Mouse (Mus musculus): ENCODE data around the gene Fcrl5. TPM values are rescaled to one million over a fixed set of nuclear protein-coding genes. Genes with fewer than 3 reads are reported as not detected.

Fcrl5 gene
- polyA plus RNA-seq (2015; fragmentation: Nextera tagmentation; extraction: Ambion mirVana), result not detected in 2 replicates

GRCm38 (mm10) chr3:87435479-87435878 lies at the start of gene Fcrl5:
Fcrl5 (plus strand) TSS chr3:87435773.
- Histone ChIP-seq H3K4me3 (no peak within 1 kb of the TSS), H3K36me3 (no peaks in the 10 kb centered on the region), H3K4me1 (no peaks in the 10 kb centered on the region), H3K4me2 (no peak within 1 kb of the TSS), H3K27ac (no peak within 1 kb of the TSS), H3K9ac (no peak within 1 kb of the TSS), H3K27me3 (no peaks in the 10 kb centered on the region), H3K9me3 (no peaks in the 10 kb centered on the region)
- ATAC-seq (ENCODE audit: borderline replicate concordance, extremely low read depth, low FRiP score, low TSS enrichment), result no peak
- WGBS, result 87% methylated on average over 5 of the region's 5 CpGs

- Histone ChIP-seq H3K4me3 (no peak overlapping the region), H3K4me1 (no peaks in the 10 kb centered on the region), H3K4me2 (no peak overlapping the region), H3K27ac (no peak overlapping the region), H3K9ac (no peak overlapping the region), H3K9me3 (no peaks in the 10 kb centered on the region), H3K27me3 (no peaks in the 10 kb centered on the region), H3K36me3 (no peaks in the 10 kb centered on the region)
- WGBS, result 66% methylated on average over 1 of the region's 1 CpGs
- no peak for ATAC-seq (ENCODE audit: borderline replicate concordance, extremely low read depth, low FRiP score, low TSS enrichment)
These were observed 44.6 kb upstream of the Fcrl5 start for GRCm38 (mm10) chr3:87390935-87391334.

GRCm38 (mm10) chr3:87398809-87399208 lies 36.8 kb upstream of the Fcrl5 start:
- ATAC-seq (ENCODE audit: borderline replicate concordance, extremely low read depth, low FRiP score, low TSS enrichment), result no peak
- H3K9me3 ChIP-seq, result no peaks in the 10 kb centered on the region
- no peaks in the 10 kb centered on the region for H3K36me3 ChIP-seq
- H3K9ac ChIP-seq, result no peak overlapping the region
- H3K4me2 ChIP-seq, result no peak overlapping the region
- H3K4me1 ChIP-seq, result no peaks in the 10 kb centered on the region
- no peak overlapping the region for H3K27ac ChIP-seq
- WGBS, result 62% methylated on average over 4 of the region's 4 CpGs
- no peak overlapping the region for H3K4me3 ChIP-seq
- no peaks in the 10 kb centered on the region for H3K27me3 ChIP-seq

- H3K27ac ChIP-seq, result no peak overlapping the region
- ATAC-seq (ENCODE audit: borderline replicate concordance, extremely low read depth, low FRiP score, low TSS enrichment), result no peak
- H3K4me2 ChIP-seq, result no peak overlapping the region
- H3K27me3 ChIP-seq, result no peaks in the 10 kb centered on the region
- 79% methylated on average over 4 of the region's 4 CpGs for WGBS
- no peaks in the 10 kb centered on the region for H3K9me3 ChIP-seq
- no peaks in the 10 kb centered on the region for H3K4me1 ChIP-seq
- no peak overlapping the region for H3K9ac ChIP-seq
- no peak overlapping the region for H3K4me3 ChIP-seq
- H3K36me3 ChIP-seq, result no peaks in the 10 kb centered on the region
These were observed 35.7 kb upstream of the Fcrl5 start for GRCm38 (mm10) chr3:87399906-87400305.

GRCm38 (mm10) chr3:87401321-87401720 lies 34.3 kb upstream of the Fcrl5 start:
- Histone ChIP-seq H3K9me3 (no peaks in the 10 kb centered on the region), H3K4me3 (no peak overlapping the region), H3K9ac (no peak overlapping the region), H3K27me3 (no peaks in the 10 kb centered on the region), H3K4me2 (no peak overlapping the region), H3K36me3 (no peaks in the 10 kb centered on the region), H3K4me1 (no peaks in the 10 kb centered on the region), H3K27ac (no peak overlapping the region)
- 46% methylated on average over 5 of the region's 5 CpGs for WGBS
- no peak for ATAC-seq (ENCODE audit: borderline replicate concordance, extremely low read depth, low FRiP score, low TSS enrichment)

GRCm38 (mm10) chr3:87408171-87408570 lies 27.4 kb upstream of the Fcrl5 start:
- WGBS, result 14% methylated on average over 4 of the region's 4 CpGs
- H3K9me3 ChIP-seq, result no peaks in the 10 kb centered on the region
- no peak for ATAC-seq (ENCODE audit: borderline replicate concordance, extremely low read depth, low FRiP score, low TSS enrichment)
- no peaks in the 10 kb centered on the region for H3K4me1 ChIP-seq
- no peaks in the 10 kb centered on the region for H3K27me3 ChIP-seq
- no peak overlapping the region for H3K9ac ChIP-seq
- no peak overlapping the region for H3K4me2 ChIP-seq
- no peak overlapping the region for H3K4me3 ChIP-seq
- no peaks in the 10 kb centered on the region for H3K36me3 ChIP-seq
- no peak overlapping the region for H3K27ac ChIP-seq

- H3K4me3 ChIP-seq, result no peak overlapping the region
- H3K9me3 ChIP-seq, result no peaks in the 10 kb centered on the region
- 79% methylated on average over 4 of the region's 4 CpGs for WGBS
- no peak for ATAC-seq (ENCODE audit: borderline replicate concordance, extremely low read depth, low FRiP score, low TSS enrichment)
- H3K4me1 ChIP-seq, result no peaks in the 10 kb centered on the region
- no peaks in the 10 kb centered on the region for H3K36me3 ChIP-seq
- no peak overlapping the region for H3K4me2 ChIP-seq
- H3K9ac ChIP-seq, result no peak overlapping the region
- no peak overlapping the region for H3K27ac ChIP-seq
- no peaks in the 10 kb centered on the region for H3K27me3 ChIP-seq
These were observed 26.2 kb upstream of the Fcrl5 start for GRCm38 (mm10) chr3:87409196-87409935.

GRCm38 (mm10) chr3:87410605-87411004 lies 25.0 kb upstream of the Fcrl5 start:
- Histone ChIP-seq H3K4me2 (no peak overlapping the region), H3K4me3 (no peak overlapping the region), H3K9ac (no peak overlapping the region), H3K4me1 (no peaks in the 10 kb centered on the region), H3K9me3 (no peaks in the 10 kb centered on the region), H3K27me3 (no peaks in the 10 kb centered on the region), H3K36me3 (no peaks in the 10 kb centered on the region), H3K27ac (no peak overlapping the region)
- 77% methylated on average over 6 of the region's 6 CpGs for WGBS
- no peak for ATAC-seq (ENCODE audit: borderline replicate concordance, extremely low read depth, low FRiP score, low TSS enrichment)

GRCm38 (mm10) chr3:87411150-87411549 lies 24.4 kb upstream of the Fcrl5 start:
- H3K36me3 ChIP-seq, result no peaks in the 10 kb centered on the region
- no peak overlapping the region for H3K27ac ChIP-seq
- H3K9me3 ChIP-seq, result no peaks in the 10 kb centered on the region
- H3K4me1 ChIP-seq, result no peaks in the 10 kb centered on the region
- no peak overlapping the region for H3K4me2 ChIP-seq
- peak; percentile 57; the same call in 1 of the 2 replicates for ATAC-seq (ENCODE audit: borderline replicate concordance, extremely low read depth, low FRiP score, low TSS enrichment)
- 11% methylated on average over 12 of the region's 12 CpGs for WGBS
- no peaks in the 10 kb centered on the region for H3K27me3 ChIP-seq
- no peak overlapping the region for H3K9ac ChIP-seq
- no peak overlapping the region for H3K4me3 ChIP-seq

GRCm38 (mm10) chr3:87420645-87421044 lies 14.9 kb upstream of the Fcrl5 start:
- Histone ChIP-seq H3K4me3 (no peak overlapping the region), H3K27me3 (no peaks in the 10 kb centered on the region), H3K4me1 (no peaks in the 10 kb centered on the region), H3K9ac (no peak overlapping the region), H3K9me3 (no peaks in the 10 kb centered on the region), H3K36me3 (no peaks in the 10 kb centered on the region), H3K4me2 (no peak overlapping the region), H3K27ac (no peak overlapping the region)
- 50% methylated on average over 1 of the region's 1 CpGs for whole genome bisulfite sequencing
- ATAC-seq (ENCODE audit: borderline replicate concordance, extremely low read depth, low FRiP score, low TSS enrichment), result no peak

- H3K27ac ChIP-seq, result no peak overlapping the region
- H3K9ac ChIP-seq, result no peak overlapping the region
- H3K27me3 ChIP-seq, result no peaks in the 10 kb centered on the region
- no peak overlapping the region for H3K4me2 ChIP-seq
- H3K4me3 ChIP-seq, result no peak overlapping the region
- no peaks in the 10 kb centered on the region for H3K4me1 ChIP-seq
- no peaks in the 10 kb centered on the region for H3K36me3 ChIP-seq
- WGBS, result 78% methylated on average over 4 of the region's 4 CpGs
- no peak for ATAC-seq (ENCODE audit: borderline replicate concordance, extremely low read depth, low FRiP score, low TSS enrichment)
- no peaks in the 10 kb centered on the region for H3K9me3 ChIP-seq
These were observed 13.1 kb upstream of the Fcrl5 start for GRCm38 (mm10) chr3:87422386-87422910.

GRCm38 (mm10) chr3:87440586-87440985 lies 5.0 kb downstream of the Fcrl5 start:
- Histone ChIP-seq H3K36me3 (no peaks in the 10 kb centered on the region), H3K9ac (no peak overlapping the region), H3K9me3 (no peaks in the 10 kb centered on the region), H3K4me3 (no peak overlapping the region), H3K4me2 (no peak overlapping the region), H3K27ac (no peak overlapping the region), H3K4me1 (no peaks in the 10 kb centered on the region), H3K27me3 (no peaks in the 10 kb centered on the region)
- no peak for ATAC-seq (ENCODE audit: borderline replicate concordance, extremely low read depth, low FRiP score, low TSS enrichment)
- WGBS, result 63% methylated on average over 1 of the region's 1 CpGs

Data from lung, embryonic 15.5 days (tissue).